Mouse (Mus musculus): ENCODE results near the gene Olfr319. TPM values are rescaled to one million over a fixed set of nuclear protein-coding genes. Genes with fewer than 3 reads are reported as not detected.

Gene Olfr319
- not detected in 2 replicates for polyA plus RNA-seq (2012; ENCODE audit: low replicate concordance)

DNA sequence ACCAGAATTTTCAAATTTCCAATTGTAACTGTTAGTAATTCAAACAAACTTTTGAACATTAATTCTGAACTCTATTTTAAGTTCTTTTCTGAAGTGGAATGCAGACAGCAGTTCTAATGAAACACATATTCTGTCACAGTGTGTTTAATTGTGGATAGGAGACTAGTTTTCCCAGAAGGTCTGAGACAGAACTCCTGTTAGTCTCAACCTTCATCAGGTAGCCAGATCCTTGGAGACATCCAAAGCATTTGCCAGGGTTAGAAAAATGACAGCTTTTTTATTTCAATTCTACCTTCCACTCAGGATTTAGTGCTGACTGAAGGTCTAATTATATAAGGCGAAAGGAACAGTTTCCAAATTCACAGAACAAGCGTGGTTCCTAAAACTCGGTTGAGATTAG is at the start of gene Olfr319:
Gene Olfr319 (plus strand): TSS at position 301 of the 400 bp plus-strand sequence.

DNA sequence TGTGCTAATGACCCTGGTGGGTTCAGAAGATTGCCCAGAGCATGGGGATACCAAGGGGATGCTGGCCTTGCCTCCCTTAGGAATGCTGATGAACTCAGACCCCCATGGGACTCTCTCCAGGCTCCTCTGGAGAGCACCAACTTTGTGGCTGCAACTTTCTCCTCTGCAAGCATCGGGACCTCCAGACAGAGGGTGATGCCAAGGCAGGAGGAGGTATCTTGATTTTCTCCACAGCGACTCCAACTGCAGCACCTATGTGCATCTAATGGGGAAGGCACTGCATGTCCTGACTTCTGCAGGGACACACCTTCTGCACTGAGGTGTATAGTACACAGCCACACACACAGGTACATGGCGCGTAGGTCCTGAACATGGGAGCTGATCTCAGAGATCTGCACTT is 40.4 kb upstream of the Olfr319 start, which contains the start of gene Olfr322:
Gene Olfr322 (plus strand): TSS at position 187 of the 400 bp plus-strand sequence.

DNA sequence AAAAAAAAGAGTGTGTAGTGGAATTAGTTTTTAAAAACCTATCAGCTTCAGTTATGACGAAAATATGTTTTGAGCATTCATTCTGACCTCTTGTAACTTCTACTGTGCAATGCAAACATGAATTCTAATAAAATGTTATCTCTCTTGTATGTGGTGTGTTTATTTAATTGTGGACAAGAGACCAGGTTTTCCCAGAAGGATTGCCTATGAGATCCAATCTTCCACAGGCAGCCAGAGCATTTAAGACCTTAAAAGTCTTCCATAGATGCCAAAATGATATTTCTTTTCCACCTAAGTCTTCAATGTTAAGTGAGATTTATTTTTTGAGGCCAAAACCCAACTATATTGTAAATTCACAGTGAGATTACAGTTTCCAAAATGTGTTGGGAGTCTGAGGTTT is 18.2 kb upstream of the Olfr319 start, which contains the start of gene Olfr320:
Gene Olfr320 (plus strand): TSS at position 301 of the 400 bp plus-strand sequence.

DNA sequence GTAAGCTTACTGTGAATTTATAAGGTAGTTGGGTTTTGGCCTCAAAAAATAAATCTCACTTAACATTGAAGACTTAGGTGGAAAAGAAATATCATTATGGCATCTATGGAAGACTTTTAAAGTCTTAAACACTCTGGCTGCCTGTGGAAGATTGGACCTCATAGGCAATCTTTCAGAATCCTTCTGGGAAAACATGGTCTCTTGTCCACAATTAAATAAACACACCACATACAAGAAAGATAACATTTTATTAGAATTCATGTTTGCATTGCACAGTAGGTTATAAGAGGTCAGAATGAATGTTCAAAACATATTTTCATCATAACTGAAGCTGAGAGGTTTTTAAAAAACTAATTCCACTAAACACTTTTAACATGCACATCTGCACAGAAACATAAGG is 25.0 kb downstream of the Olfr319 start, which contains the start of gene Olfr318:
Gene Olfr318 (minus strand): TSS at position 101 of the 400 bp plus-strand sequence.

DNA sequence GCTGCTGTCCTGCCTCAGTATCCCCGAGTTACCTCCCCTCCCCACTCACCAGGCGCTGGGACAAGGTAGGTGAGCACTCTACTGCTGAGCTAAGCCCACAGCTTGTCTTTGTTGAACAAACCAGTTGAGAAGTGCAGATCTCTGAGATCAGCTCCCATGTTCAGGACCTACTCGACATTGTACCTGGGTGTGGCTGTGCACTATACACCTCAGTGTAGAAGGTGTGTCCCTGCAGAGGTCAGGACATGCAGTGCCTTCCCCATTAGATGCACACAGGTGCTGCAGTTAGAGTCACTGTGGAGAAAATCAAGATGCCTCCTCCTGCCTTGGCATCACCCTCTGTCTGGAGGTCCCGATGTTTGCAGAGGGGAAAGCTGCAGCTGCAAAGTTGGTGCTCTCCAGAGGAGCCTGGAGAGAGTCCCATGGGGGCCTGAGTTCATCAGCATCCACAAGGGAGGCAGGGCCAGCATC is 39.9 kb downstream of the Olfr319 start, which contains the start of gene Olfr317:
Gene Olfr317 (minus strand): TSS at position 421 of the 471 bp plus-strand sequence.

DNA sequence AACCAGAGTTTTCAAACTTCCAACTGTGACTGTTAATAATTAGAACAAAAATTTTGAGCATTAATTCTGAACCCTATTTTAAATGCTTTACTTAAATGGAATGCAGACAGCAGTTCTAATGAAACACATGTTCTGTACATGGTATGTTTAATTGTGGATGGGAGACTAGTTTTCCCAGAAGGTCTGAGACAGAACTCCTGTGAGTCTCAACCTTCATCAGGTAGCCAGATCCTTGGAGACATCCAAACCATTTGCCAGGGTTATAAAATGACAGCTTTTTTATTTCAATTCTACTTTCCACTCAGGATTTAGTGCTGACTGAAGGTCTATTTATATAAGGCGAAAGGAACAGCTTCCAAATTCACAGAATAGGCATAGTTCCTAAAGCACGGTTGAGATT is 53.5 kb downstream of the Olfr319 start, which contains the start of gene Olfr316:
Gene Olfr316 (plus strand): TSS at position 301 of the 400 bp plus-strand sequence.

Other genes with a start within 250 kb of the Olfr319 start
- gene Lypd9, start 246.2 kb upstream of the Olfr319 start, polyA plus RNA-seq (2012; ENCODE audit: low replicate concordance) = not detected in 2 replicates
- not detected in 2 replicates for gene Olfr30, start 236.9 kb upstream of the Olfr319 start, polyA plus RNA-seq (2012; ENCODE audit: low replicate concordance)
- not detected in 2 replicates for gene Olfr332, start 206.6 kb upstream of the Olfr319 start, polyA plus RNA-seq (2012; ENCODE audit: low replicate concordance)
- not detected in 2 replicates for gene Olfr331, start 196.6 kb upstream of the Olfr319 start, polyA plus RNA-seq (2012; ENCODE audit: low replicate concordance)
- not detected in 2 replicates for gene Olfr330, start 164.3 kb upstream of the Olfr319 start, polyA plus RNA-seq (2012; ENCODE audit: low replicate concordance)
- not detected in 2 replicates for gene Olfr329-ps, start 152.7 kb upstream of the Olfr319 start, polyA plus RNA-seq (2012; ENCODE audit: low replicate concordance)
- not detected in 2 replicates for gene Olfr328, start 143.5 kb upstream of the Olfr319 start, polyA plus RNA-seq (2012; ENCODE audit: low replicate concordance)
- gene Olfr224, start 128.6 kb upstream of the Olfr319 start, polyA plus RNA-seq (2012; ENCODE audit: low replicate concordance) = not detected in 2 replicates
- gene Olfr325, start 121.4 kb upstream of the Olfr319 start, polyA plus RNA-seq (2012; ENCODE audit: low replicate concordance) = not detected in 2 replicates
- not detected in 2 replicates for gene Olfr324, start 104.0 kb upstream of the Olfr319 start, polyA plus RNA-seq (2012; ENCODE audit: low replicate concordance)
- not detected in 2 replicates for gene 2210407C18Rik, start 83.1 kb upstream of the Olfr319 start, polyA plus RNA-seq (2012; ENCODE audit: low replicate concordance)
- 0.18 TPM in 1 of 2 replicates, not detected in the other for gene Olfr323, start 68.7 kb upstream of the Olfr319 start, polyA plus RNA-seq (2012; ENCODE audit: low replicate concordance)
- gene Trim58, start 58.7 kb upstream of the Olfr319 start, polyA plus RNA-seq (2012; ENCODE audit: low replicate concordance) = 0.15 and 5.6 TPM in 2 replicates
- gene Olfr322, start 40.4 kb upstream of the Olfr319 start, polyA plus RNA-seq (2012; ENCODE audit: low replicate concordance) = 0.03 TPM in 1 of 2 replicates, not detected in the other
- not detected in 2 replicates for gene Olfr320, start 18.1 kb upstream of the Olfr319 start, polyA plus RNA-seq (2012; ENCODE audit: low replicate concordance)
- gene Olfr318, start 24.9 kb downstream of the Olfr319 start, polyA plus RNA-seq (2012; ENCODE audit: low replicate concordance) = not detected in 2 replicates
- gene Olfr317, start 40.0 kb downstream of the Olfr319 start, polyA plus RNA-seq (2012; ENCODE audit: low replicate concordance) = not detected in 2 replicates
- 0.12 TPM in 1 of 2 replicates, not detected in the other for gene Olfr316, start 53.6 kb downstream of the Olfr319 start, polyA plus RNA-seq (2012; ENCODE audit: low replicate concordance)
- gene Olfr315, start 74.0 kb downstream of the Olfr319 start, polyA plus RNA-seq (2012; ENCODE audit: low replicate concordance) = not detected in 2 replicates
- gene Olfr314, start 83.8 kb downstream of the Olfr319 start, polyA plus RNA-seq (2012; ENCODE audit: low replicate concordance) = not detected in 2 replicates
- gene Fam183b, start 102.8 kb downstream of the Olfr319 start, polyA plus RNA-seq (2012; ENCODE audit: low replicate concordance) = not detected in 2 replicates
- not detected in 2 replicates for gene Olfr313, start 115.8 kb downstream of the Olfr319 start, polyA plus RNA-seq (2012; ENCODE audit: low replicate concordance)
- gene Olfr312, start 130.1 kb downstream of the Olfr319 start, polyA plus RNA-seq (2012; ENCODE audit: low replicate concordance) = not detected in 2 replicates
- not detected in 2 replicates for gene Olfr311, start 140.1 kb downstream of the Olfr319 start, polyA plus RNA-seq (2012; ENCODE audit: low replicate concordance)
- gene Gm12258, start 148.0 kb downstream of the Olfr319 start, polyA plus RNA-seq (2012; ENCODE audit: low replicate concordance) = 0.66 and 2.4 TPM in 2 replicates
- gene 2810021J22Rik, start 168.1 kb downstream of the Olfr319 start, polyA plus RNA-seq (2012; ENCODE audit: low replicate concordance) = 0.34 and 0.92 TPM in 2 replicates
- gene Zfp39, start 205.1 kb downstream of the Olfr319 start, polyA plus RNA-seq (2012; ENCODE audit: low replicate concordance) = 0.98 and 1.1 TPM in 2 replicates
- gene Btnl10, start 218.7 kb downstream of the Olfr319 start, polyA plus RNA-seq (2012; ENCODE audit: low replicate concordance) = 0.17 and 21.0 TPM in 2 replicates
- gene Rnf187, start 239.8 kb downstream of the Olfr319 start, polyA plus RNA-seq (2012; ENCODE audit: low replicate concordance) = 234 and 380 TPM in 2 replicates
- gene Hist3h2ba, start 249.8 kb downstream of the Olfr319 start, polyA plus RNA-seq (2012; ENCODE audit: low replicate concordance) = 9.7 and 14.2 TPM in 2 replicates